Mouse (Mus musculus) embryonic stem cell, embryonic (primary cell): Measurements from ENCODE around the gene Dnm3.

ENCODE experiments used
- CTCF ChIA-PET, 4 experiments: fragments of 300-600 bp in 2 of 4; fragments of 350-600 bp in 2 of 4; sonication (Branson Sonifier 250); formaldehyde crosslinking; loops; one replicate each; lab custom pipeline; 2022; ENCODE audit warnings: inconsistent platforms in 2 of 4; lab: Charles Lee
- POLR2A ChIA-PET, 4 experiments: fragments of 300-600 bp in 2 of 4; fragments of 350-600 bp in 2 of 4; sonication (Branson Sonifier 250); formaldehyde crosslinking; loops; one replicate each; lab custom pipeline; 2022; ENCODE audit warnings: antibody characterized with exemption in 4 of 4, inconsistent platforms in 1 of 4; lab: Charles Lee

Dnm3 gene

DNA sequence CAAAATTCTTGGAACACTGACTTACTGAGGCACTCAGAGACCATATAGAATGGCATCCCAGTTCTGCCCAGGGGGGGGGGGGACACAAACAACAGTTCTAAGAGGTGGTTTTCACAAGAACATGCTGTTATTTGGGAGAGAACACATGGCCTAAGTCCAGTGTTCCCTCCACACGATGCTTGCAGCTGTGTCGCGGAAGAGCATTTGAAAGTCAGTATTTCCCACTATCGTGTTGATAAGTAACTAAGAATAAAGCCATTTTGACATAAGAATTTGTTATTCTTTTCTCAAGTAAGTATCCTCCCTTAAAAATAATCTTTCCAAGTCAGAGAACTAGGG is 183.3 kb downstream of the Dnm3 start:
- POLR2A ChIA-PET = no interaction called here
- CTCF ChIA-PET = no interaction called here

DNA sequence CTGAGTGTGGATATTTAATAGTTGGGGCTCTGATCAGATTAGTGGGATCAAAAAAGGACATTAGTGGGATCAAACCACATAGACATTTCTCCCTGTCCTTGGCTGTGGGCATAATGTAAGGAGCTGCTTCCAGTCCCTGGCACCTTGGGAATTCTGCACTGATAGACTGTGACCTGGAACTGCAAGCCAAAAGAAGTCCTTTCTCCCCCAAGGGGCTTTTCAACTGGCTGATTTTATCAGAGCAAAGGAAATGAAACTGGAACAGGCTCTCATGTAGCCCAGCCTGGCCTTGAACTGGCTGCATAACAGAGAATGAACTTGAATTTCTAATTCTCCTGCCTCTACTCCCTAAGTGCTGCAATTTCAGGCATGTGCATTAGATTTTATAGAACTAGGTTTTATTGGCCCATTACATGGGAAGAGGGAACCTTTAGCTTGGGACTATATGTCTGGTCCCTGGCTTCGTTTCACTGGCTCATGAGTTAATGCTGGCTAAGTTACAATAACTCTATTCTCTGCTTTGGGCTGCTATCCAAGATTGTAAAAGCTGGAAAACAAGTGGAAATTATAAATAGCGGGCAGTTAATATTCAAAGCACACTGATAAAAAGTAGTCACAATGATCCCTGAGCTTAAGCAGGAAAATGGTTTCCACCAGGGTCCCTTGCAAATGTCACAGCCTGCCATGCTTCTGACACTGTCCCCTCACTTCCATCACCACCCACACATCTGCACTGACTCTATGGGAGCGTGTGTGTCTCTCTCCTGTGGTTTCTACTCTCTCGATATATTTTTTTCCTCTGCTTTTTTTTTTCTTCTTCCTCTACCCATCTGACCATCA is 183.9 kb downstream of the Dnm3 start:
- ChIA-PET CTCF (no interaction called here), POLR2A (no interaction called here)

DNA sequence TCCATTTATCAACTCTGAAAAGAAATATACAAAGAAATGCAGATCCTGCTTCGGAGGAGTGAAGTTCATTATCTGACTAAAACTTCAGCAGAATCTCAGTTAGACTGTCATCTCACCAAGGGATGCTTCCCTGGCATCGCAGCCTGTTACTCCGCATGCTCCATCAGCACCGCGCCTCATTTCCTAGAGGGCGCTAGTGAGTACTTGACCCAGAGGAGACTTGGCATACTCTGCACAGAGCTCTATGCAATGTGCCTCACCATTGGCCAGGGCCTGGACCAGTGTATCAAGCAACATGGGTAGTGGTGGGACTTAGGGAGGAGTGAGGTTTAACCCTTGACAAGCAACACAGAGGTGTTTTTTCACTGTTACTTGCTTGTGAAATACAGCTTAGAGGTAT is 190.9 kb downstream of the Dnm3 start:
- ChIA-PET CTCF (interaction anchor here in 3 of 4 experiments (0.6 to 1.4 kb wide), 5 partner anchors 12 to 46 kb away, joined by 3 to 4 read pairs (median 3); no protein-coding TSS in a partner anchor), POLR2A (interaction anchor here in 1 of 4 experiments (1.1 kb wide), 1 partner anchor 13 kb away, joined by 3 read pairs; no protein-coding TSS in a partner anchor)

GRCm38 (mm10) chr1:162281981-162282381 is 195.9 kb downstream of the Dnm3 start:
- ChIA-PET POLR2A (no interaction called here), CTCF (no interaction called here)

DNA sequence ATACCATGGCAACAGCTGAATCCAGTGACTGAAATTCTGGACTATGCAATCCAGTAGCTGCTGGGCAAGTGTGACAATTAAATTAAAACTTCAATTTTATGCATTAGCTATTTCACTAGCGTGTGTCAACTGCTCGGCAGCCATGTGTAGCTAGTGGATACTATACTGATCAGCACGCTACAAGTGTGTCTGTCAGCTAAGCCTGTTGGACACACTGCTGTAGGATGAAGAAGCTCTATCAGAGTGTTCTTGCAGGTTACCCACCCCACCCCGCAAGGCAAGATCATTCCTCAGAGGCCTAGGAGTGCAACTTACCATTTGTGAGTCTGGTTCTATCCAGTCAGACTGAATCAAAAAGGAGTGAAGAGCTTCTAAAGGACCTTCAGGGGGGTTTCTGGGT is 197.8 kb downstream of the Dnm3 start:
- POLR2A ChIA-PET = interaction anchor here in 1 of 4 experiments (0.6 to 0.7 kb wide), 2 partner anchors 9 to 1650 kb away, joined by 3 to 5 read pairs; no protein-coding TSS in a partner anchor

GRCm38 (mm10) chr1:162276011-162276410 is 201.8 kb downstream of the Dnm3 start:
- POLR2A ChIA-PET = no interaction called here
- CTCF ChIA-PET = no interaction called here

More for the DNA sequence above, 197.8 kb downstream of the Dnm3 start:
- CTCF ChIA-PET = interaction anchor here in 1 of 4 experiments (1.5 kb wide), 1 partner anchor 34 kb away, joined by 3 read pairs; no protein-coding TSS in a partner anchor

GRCm38 (mm10) chr1:162274674-162275248 is 203.1 kb downstream of the Dnm3 start:
- POLR2A ChIA-PET = interaction anchor here in 2 of 4 experiments (0.7 to 0.8 kb wide), 2 partner anchors 13 to 18 kb away, joined by 3 to 4 read pairs; no protein-coding TSS in a partner anchor
- CTCF ChIA-PET = interaction anchor here in 1 of 4 experiments (1.3 kb wide), 1 partner anchor 12 kb away, joined by 3 read pairs; no protein-coding TSS in a partner anchor

DNA sequence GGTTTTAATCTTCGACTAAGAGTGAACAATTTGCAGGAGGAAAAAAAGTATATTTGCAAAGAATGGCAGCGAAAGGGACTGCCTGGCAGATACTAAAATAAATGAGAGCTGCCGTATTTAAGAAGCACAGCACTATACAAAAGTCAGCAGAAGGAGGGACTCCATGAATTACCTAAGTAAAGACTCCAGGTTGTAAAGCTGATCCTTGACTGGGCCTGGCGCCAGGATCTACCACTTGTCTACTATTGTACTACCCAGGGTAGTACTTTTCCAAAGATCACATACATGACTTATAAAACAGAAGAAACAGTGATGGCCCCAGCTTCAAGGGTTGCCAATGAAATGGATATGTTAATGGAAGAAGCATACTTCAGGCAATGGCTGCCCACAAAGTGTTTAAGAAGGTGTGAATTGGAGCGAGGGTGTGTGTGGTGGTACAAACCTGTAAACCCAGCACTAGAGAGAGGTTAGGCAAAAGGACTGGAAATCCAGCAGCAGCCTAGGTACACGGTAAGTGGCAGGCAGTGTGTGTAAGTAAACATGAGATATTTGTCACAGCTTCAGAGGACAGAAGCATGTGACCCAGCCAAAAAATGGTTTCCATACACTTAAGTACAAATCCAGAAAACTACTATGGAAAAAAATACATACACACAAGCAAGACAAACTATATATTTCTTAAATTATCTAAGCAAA is 220.8 kb downstream of the Dnm3 start:
- ChIA-PET POLR2A (interaction anchor here in 1 of 4 experiments (0.8 kb wide), 1 partner anchor 17 kb away, joined by 4 read pairs; no protein-coding TSS in a partner anchor), CTCF (no interaction called here)

DNA sequence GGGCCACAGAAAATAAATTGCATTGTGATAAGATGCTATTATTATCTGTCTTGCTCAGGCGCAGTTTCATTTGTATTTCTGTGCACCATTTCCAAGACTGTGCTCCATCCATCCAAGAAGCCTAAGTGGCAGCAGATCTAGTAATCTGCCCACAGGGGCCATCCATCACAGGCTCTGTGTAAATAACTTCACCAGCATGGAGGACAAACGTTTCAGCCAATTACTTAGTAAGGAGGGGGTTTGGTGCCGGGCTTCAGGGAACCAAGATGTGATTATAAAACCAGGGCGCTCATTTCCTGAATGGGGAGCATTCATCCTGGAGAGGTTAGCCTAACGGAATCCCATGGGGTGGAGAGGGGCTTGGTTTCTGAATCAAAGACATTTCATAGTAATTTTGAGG is 222.9 kb downstream of the Dnm3 start:
- POLR2A ChIA-PET = no interaction called here
- CTCF ChIA-PET = no interaction called here

- CTCF ChIA-PET = no interaction called here
- POLR2A ChIA-PET = no interaction called here
These were observed 223.7 kb downstream of the Dnm3 start for GRCm38 (mm10) chr1:162253971-162254641.

- CTCF ChIA-PET = interaction anchor here in 1 of 4 experiments (1.0 kb wide), 1 partner anchor 34 kb away, joined by 3 read pairs; no protein-coding TSS in a partner anchor
- POLR2A ChIA-PET = interaction anchor here in 1 of 4 experiments (1.3 kb wide), 1 partner anchor 9 kb away, joined by 3 read pairs; no protein-coding TSS in a partner anchor
These were observed 225.0 kb downstream of the Dnm3 start for GRCm38 (mm10) chr1:162252869-162253268.

DNA sequence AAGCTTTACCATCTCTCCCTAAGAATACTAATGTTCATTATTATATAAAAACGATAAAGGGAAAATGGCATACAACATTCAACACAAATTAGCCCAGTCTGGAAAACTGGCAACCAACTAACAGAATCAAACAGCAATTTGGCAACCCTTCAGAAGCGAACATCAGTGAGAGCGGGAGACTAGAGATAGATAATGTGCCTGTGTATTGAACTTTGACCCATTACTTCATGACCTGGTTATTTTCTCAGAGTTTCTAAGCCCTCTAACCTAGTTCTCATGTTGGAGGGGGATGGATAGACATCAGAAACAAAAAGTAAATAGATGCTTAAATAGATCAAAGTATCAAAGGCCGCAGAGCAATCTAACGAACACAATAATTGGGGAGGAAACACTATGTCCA is 230.6 kb downstream of the Dnm3 start:
- ChIA-PET CTCF (interaction anchor here in 1 of 4 experiments (1.4 kb wide), 1 partner anchor 67 kb away, joined by 3 read pairs; no protein-coding TSS in a partner anchor), POLR2A (no interaction called here)

DNA sequence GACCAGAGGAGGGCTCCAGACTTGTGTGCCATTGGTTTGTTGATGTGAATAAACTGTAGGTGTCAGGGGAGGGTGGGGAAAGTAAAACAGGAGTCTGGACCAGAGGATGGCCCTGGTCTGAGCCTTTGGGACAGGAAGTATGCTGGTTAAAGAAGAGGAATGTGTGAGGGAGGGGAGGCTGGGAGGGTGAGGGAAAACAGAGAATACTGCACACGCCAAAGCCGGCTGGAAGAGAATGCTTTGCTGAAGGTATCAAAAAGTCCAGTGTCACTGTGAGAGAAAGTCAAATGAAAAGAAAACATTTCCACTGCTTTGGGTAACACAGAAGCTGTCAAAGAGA is 234.2 kb downstream of the Dnm3 start:
- ChIA-PET CTCF (no interaction called here), POLR2A (no interaction called here)

GRCm38 (mm10) chr1:162242980-162243650 is 234.7 kb downstream of the Dnm3 start:
- ChIA-PET CTCF (no interaction called here), POLR2A (no interaction called here)

GRCm38 (mm10) chr1:162240720-162241119 is 237.1 kb downstream of the Dnm3 start:
- ChIA-PET POLR2A (no interaction called here), CTCF (no interaction called here)

- ChIA-PET POLR2A (no interaction called here), CTCF (no interaction called here)
These were observed 239.2 kb downstream of the Dnm3 start for GRCm38 (mm10) chr1:162238646-162239045.

DNA sequence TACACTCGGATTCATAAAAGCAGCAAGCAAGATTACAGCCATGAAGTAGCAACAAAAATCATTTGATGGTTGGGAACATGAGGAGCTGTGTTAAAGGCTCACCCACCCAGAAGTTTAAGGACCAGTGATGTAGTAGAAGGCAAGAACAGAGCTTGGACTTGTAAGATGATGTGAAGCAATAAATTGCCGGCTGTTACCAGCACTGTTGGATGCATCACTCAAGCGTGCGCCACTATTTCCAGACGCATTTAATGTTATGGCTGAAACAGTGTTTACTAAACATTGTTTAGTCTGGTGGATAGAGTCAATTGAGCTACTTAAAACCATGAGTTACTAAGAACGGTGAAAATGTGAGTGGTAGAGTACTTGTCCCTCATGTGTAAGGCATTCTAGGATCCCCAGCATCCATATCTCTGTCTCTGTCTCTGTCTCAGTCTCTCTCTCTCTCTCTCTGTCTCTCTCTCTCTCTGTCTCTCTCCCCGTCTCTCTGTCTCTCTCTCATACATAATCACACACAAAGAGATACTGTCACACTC is 241.1 kb downstream of the Dnm3 start:
- CTCF ChIA-PET = no interaction called here

DNA sequence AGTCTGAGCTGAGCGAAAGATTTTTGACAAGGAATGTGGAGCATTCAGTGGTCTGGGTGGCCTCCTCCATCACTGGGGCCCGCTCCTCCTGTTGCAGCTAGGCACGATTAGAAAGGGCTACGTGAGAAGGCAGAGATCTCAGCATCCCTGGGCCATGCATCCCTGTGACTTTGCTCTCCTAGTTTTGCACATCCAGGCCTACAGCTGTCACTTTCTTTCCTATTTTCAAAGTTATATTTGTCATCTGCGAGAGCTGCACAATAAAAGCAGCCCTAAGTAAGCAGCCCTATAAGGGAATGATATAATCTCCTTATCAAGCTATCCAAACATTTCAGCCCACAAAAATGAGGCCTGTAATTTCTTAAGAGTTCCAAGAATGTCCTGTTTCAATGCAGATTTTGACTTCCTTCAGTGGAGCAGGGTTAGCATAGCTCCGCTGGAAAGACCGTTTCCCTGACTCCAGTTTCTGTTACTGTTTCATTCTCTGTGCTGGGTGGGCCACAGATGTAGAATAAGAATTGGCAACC is 252.2 kb downstream of the Dnm3 start:
- POLR2A ChIA-PET = interaction anchor here in 1 of 4 experiments (0.5 kb wide), 1 partner anchor 257 kb away, joined by 4 read pairs; no protein-coding TSS in a partner anchor
- CTCF ChIA-PET = no interaction called here

More for the DNA sequence above, 241.1 kb downstream of the Dnm3 start:
- POLR2A ChIA-PET = no interaction called here
